8 mouse cellular contexts compared by ENCODE assay signal in genomic region chr7:69810873-69811272, GRCm38 (mm10).
DNase-seq lines count a peak whose midpoint lies in the region; ATAC-seq and TF ChIP-seq lines count a peak whose summit lies in the region.

No protein-coding gene starts in this region.

- H3K27me3 ChIP-seq in kidney, embryonic 16.5 days (ENCODE audit: insufficient read depth, low read length), result no peaks in the 10 kb centered on the region
- H3K27me3 ChIP-seq in forebrain, postnatal 0 days (ENCODE audit: insufficient read depth, low read length), result no peaks in the 10 kb centered on the region

- peak; percentile 72 for TF ChIP-seq CTCF in forebrain, postnatal 0 days (IDR thresholded peaks at IDR 0.05; ENCODE audit: low read depth)

- no peaks in the 10 kb centered on the region for H3K9me3 ChIP-seq in kidney, embryonic 16.5 days (ENCODE audit: low read length)
- H3K9me3 ChIP-seq in forebrain, postnatal 0 days (ENCODE audit: low read length), result no peaks in the 10 kb centered on the region

- peak; percentile 5 for DNase-seq in kidney, adult 11 months
- peak; percentile 5 to 9 for DNase-seq in adrenal gland, postnatal 36 days
- DNase-seq in forebrain, postnatal 0 days, result peak; percentile 67
- DNase-seq in left cerebral cortex, postnatal 14 days (ENCODE audit: low spot score in 2 of 2), result peak; percentile 6 to 36
- DNase-seq in urinary bladder, postnatal 14 days (ENCODE audit: low spot score), result no peak
- no peak for DNase-seq in spleen, postnatal 10 days (ENCODE audit: low spot score in 2 of 2)

- intact Hi-C loops in left cerebral cortex, postnatal 14 days (cut with DNase I), result loop anchor here (5.0 kb wide), 1 partner anchor 521 kb away; no protein-coding TSS in a partner anchor

- no peak overlapping the region for H3K4me3 ChIP-seq in kidney, embryonic 16.5 days (ENCODE audit: low read length)
- H3K4me3 ChIP-seq in forebrain, postnatal 0 days (ENCODE audit: low read depth, low read length), result no peak overlapping the region

- no peak overlapping the region for H3K27ac ChIP-seq in kidney, embryonic 16.5 days (ENCODE audit: low read length)
- no peak overlapping the region for H3K27ac ChIP-seq in forebrain, postnatal 0 days (ENCODE audit: low read depth, low read length)

- H3K4me2 ChIP-seq in kidney, embryonic 16.5 days (replicated peaks; ENCODE audit: low read depth, low read length), result no peak overlapping the region
- H3K4me2 ChIP-seq in forebrain, postnatal 0 days (ENCODE audit: low read depth), result no peak overlapping the region

- ATAC-seq in kidney, embryonic 16.5 days (ENCODE audit: low FRiP score, low TSS enrichment), result no peak
- ATAC-seq in forebrain, postnatal 0 days, result peak; percentile 71
- ATAC-seq in granulocyte monocyte progenitor cell, adult 5-6 weeks (replicated peaks; ENCODE audit: poor library complexity, severe bottlenecking), result no peak

- H3K9ac ChIP-seq in kidney, embryonic 16.5 days (replicated peaks; ENCODE audit: low read length), result no peak overlapping the region
- no peak overlapping the region for H3K9ac ChIP-seq in forebrain, postnatal 0 days

- WGBS in kidney, embryonic 16.5 days, result 22% methylated on average over 5 of the region's 5 CpGs
- WGBS in forebrain, postnatal 0 days, result 11% methylated on average over 5 of the region's 5 CpGs

- no peaks in the 10 kb centered on the region for H3K4me1 ChIP-seq in kidney, embryonic 16.5 days (ENCODE audit: insufficient read depth, low read length)
- H3K4me1 ChIP-seq in forebrain, postnatal 0 days (ENCODE audit: insufficient read depth), result no peaks in the 10 kb centered on the region

- H3K36me3 ChIP-seq in kidney, embryonic 16.5 days (ENCODE audit: insufficient read depth, low read length), result no peaks in the 10 kb centered on the region
- no peaks in the 10 kb centered on the region for H3K36me3 ChIP-seq in forebrain, postnatal 0 days (ENCODE audit: insufficient read depth)

Comparison
In these comparisons a context has a peak if more than half of its experiments do, and no peak if none do; other contexts are left out.
1. DNase-seq: peak in kidney, adult 11 months (single experiment), adrenal gland, postnatal 36 days (2 of 2), forebrain, postnatal 0 days (single experiment) and left cerebral cortex, postnatal 14 days (2 of 2); none in urinary bladder, postnatal 14 days (single experiment) and spleen, postnatal 10 days (0 of 2).